ENCODE assay signal across 23 mouse cellular contexts in the genomic region with DNA sequence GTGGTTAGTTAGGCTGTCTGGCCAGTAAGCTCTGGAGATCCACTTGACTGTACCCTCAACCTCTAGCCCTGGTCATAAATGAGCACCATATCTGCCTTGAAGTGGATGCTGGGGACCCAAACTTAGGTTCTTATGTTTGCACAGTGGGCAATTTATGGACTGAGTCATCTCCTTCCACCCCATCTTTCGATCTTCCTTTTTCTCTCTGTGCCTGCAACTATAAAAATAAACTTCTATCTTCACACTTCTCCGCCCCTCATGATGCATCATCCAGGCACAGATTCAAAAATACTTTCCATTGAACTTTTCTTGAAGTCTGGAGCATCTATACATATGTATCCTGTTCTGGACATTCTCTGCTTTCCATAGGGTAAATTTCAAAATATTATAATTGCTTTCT.
"Had no signal": no experiment of that assay in that cellular context is flagged by ENCODE, and none has a peak within 500 bp of the region (broad histone marks: within the 10 kb centered on the region; RNA-seq: fewer than 3 reads in every experiment).

No protein-coding gene starts in this region.

- H3K36me3 ChIP-seq: kidney, embryonic 15.5 days; limb, embryonic 10.5 days; liver, embryonic 15.5 days; midbrain, embryonic 12.5 days; midbrain, embryonic 15.5 days; neural tube, embryonic 12.5 days; neural tube, embryonic 15.5 days; stomach, embryonic 15.5 days had no signal

- DNase-seq: kidney, adult 11 months; kidney, adult 8-10 months; kidney, postnatal 14 days; kidney, postnatal 4 days; layer of hippocampus, adult 9-11 months; liver; lung, adult 18-20 months; lung, postnatal 14 days; lung, postnatal 4 days; right cerebral cortex, postnatal 14 days; spleen, adult 18-20 months; thymus, adult 18-20 months; thymus, postnatal 36 days had no signal

- H3K9me3 ChIP-seq: kidney, embryonic 15.5 days; limb, embryonic 10.5 days; limb, embryonic 13.5 days; liver, embryonic 12.5 days; liver, embryonic 15.5 days; midbrain, embryonic 12.5 days; midbrain, embryonic 15.5 days; neural tube, embryonic 12.5 days; neural tube, embryonic 15.5 days; stomach, embryonic 15.5 days had no signal

- H3K27ac ChIP-seq: kidney, embryonic 15.5 days; limb, embryonic 10.5 days; limb, embryonic 13.5 days; liver, embryonic 12.5 days; liver, embryonic 15.5 days; midbrain, embryonic 12.5 days; midbrain, embryonic 15.5 days; neural tube, embryonic 12.5 days; neural tube, embryonic 15.5 days; stomach, embryonic 15.5 days had no signal

- H3K9ac ChIP-seq: kidney, embryonic 15.5 days; limb, embryonic 13.5 days; liver, embryonic 12.5 days; liver, embryonic 15.5 days; midbrain, embryonic 12.5 days; midbrain, embryonic 15.5 days; neural tube, embryonic 12.5 days; neural tube, embryonic 15.5 days; stomach, embryonic 15.5 days had no signal

- ATAC-seq: liver, embryonic 12.5 days; midbrain, embryonic 15.5 days had no signal

- H3K4me1 ChIP-seq: kidney, embryonic 15.5 days; limb, embryonic 10.5 days; limb, embryonic 13.5 days; liver, embryonic 15.5 days; midbrain, embryonic 12.5 days; midbrain, embryonic 15.5 days; neural tube, embryonic 12.5 days; neural tube, embryonic 15.5 days; stomach, embryonic 15.5 days had no signal

- H3K4me3 ChIP-seq: kidney, embryonic 15.5 days; limb, embryonic 10.5 days; limb, embryonic 13.5 days; liver, embryonic 12.5 days; liver, embryonic 15.5 days; midbrain, embryonic 12.5 days; midbrain, embryonic 15.5 days; neural tube, embryonic 12.5 days; neural tube, embryonic 15.5 days; stomach, embryonic 15.5 days had no signal

- H3K27me3 ChIP-seq: kidney, embryonic 15.5 days; limb, embryonic 13.5 days; liver, embryonic 12.5 days; liver, embryonic 15.5 days; midbrain, embryonic 12.5 days; midbrain, embryonic 15.5 days; neural tube, embryonic 12.5 days; neural tube, embryonic 15.5 days; stomach, embryonic 15.5 days had no signal

- H3K4me2 ChIP-seq: kidney, embryonic 15.5 days; limb, embryonic 13.5 days; liver, embryonic 12.5 days; liver, embryonic 15.5 days; midbrain, embryonic 12.5 days; midbrain, embryonic 15.5 days; neural tube, embryonic 12.5 days; neural tube, embryonic 15.5 days; stomach, embryonic 15.5 days had no signal
